Mouse (Mus musculus): ENCODE measurements around the gene Opa3.

- no peak for TF ChIP-seq POLR2A (IDR thresholded peaks at IDR 0.05; ENCODE audit: low read depth, low read length)
- no peak for TF ChIP-seq RAD21 (IDR thresholded peaks at IDR 0.05; ENCODE audit: low read depth, low read length)
- TF ChIP-seq CHD2 (IDR thresholded peaks at IDR 0.05; ENCODE audit: low read length): no peak
- TF ChIP-seq GABPA (IDR thresholded peaks at IDR 0.05; ENCODE audit: insufficient replicate concordance, low read depth, low read length): no peak
- no peak for TF ChIP-seq NELFE (IDR thresholded peaks at IDR 0.05; ENCODE audit: low read depth, low read length)
- no peak for TF ChIP-seq MEF2A (IDR thresholded peaks at IDR 0.05; ENCODE audit: borderline replicate concordance, low read depth, low read length)
- TF ChIP-seq POLR2AphosphoS2 (IDR thresholded peaks at IDR 0.05; ENCODE audit: low read depth, low read length): no peak
- TF ChIP-seq EP300 (IDR thresholded peaks at IDR 0.05; ENCODE audit: low read length): no peak
- TF ChIP-seq CTCF (conservative IDR thresholded peaks at IDR 0.05 in 1 of 2, IDR thresholded peaks at IDR 0.05 in 1 of 2; ENCODE audit: low read depth in 2 of 2, low read length in 2 of 2): no peak
- no peak for TF ChIP-seq KAT2A (IDR thresholded peaks at IDR 0.05; ENCODE audit: insufficient replicate concordance, low read length)
- no peak for TF ChIP-seq MAZ (IDR thresholded peaks at IDR 0.05; ENCODE audit: low read depth, low read length)
- no peak for TF ChIP-seq JUN (IDR thresholded peaks at IDR 0.05; ENCODE audit: insufficient read depth, low read depth, low read length)
- TF ChIP-seq USF1 (IDR thresholded peaks at IDR 0.05; ENCODE audit: low read depth, low read length): no peak
Observed at GRCm38 (mm10) chr7:19253437-19253836, 25.3 kb downstream of the Opa3 start.
